ENCODE assay signal across 11 mouse cellular contexts in genomic region chr11:90033442-90033841, GRCm38 (mm10). TPM values are rescaled to one million over a fixed set of nuclear protein-coding genes. Genes with fewer than 3 reads are reported as not detected.
DNase-seq lines count a peak whose midpoint lies in the region; ATAC-seq and TF ChIP-seq lines count a peak whose summit lies in the region.
"Had no signal": no experiment of that assay in that cellular context is flagged by ENCODE, and none has a peak within 500 bp of the region (broad histone marks: within the 10 kb centered on the region; RNA-seq: fewer than 3 reads in every experiment).

No protein-coding gene starts in this region.

- TF ChIP-seq POLR2A in cortical plate, adult 2 months (IDR thresholded peaks at IDR 0.05; ENCODE audit: extremely low read depth, insufficient read depth, low read length) = no peak

- H3K4me1 ChIP-seq in cortical plate, adult 2 months (ENCODE audit: control insufficient read depth, insufficient read depth, low read length) = no peaks in the 10 kb centered on the region
- H3K4me1 ChIP-seq in hindbrain, embryonic 12.5 days = peaks cover 14% of the 10 kb centered on the region
- 0 out of 2 replicates have a peak, but pooled peaks cover 3% of the 10 kb centered on the region for H3K4me1 ChIP-seq in midbrain, embryonic 14.5 days (ENCODE audit: control insufficient read depth, insufficient read depth, low read length)

- H3K36me3 ChIP-seq in hindbrain, embryonic 12.5 days = no peaks in the 10 kb centered on the region
- no peaks in the 10 kb centered on the region for H3K36me3 ChIP-seq in midbrain, embryonic 14.5 days (ENCODE audit: control insufficient read depth, insufficient read depth, low read length)

- no peak overlapping the region for H3K27ac ChIP-seq in cortical plate, adult 2 months (ENCODE audit: insufficient read depth, low read length)
- H3K27ac ChIP-seq in hindbrain, embryonic 12.5 days = no peak overlapping the region
- H3K27ac ChIP-seq in midbrain, embryonic 14.5 days (replicated peaks; ENCODE audit: low read depth, low read length) = no peak overlapping the region

- H3K27me3 ChIP-seq in hindbrain, embryonic 12.5 days = peaks cover 21% of the 10 kb centered on the region
- H3K27me3 ChIP-seq in midbrain, embryonic 14.5 days (ENCODE audit: control insufficient read depth, insufficient read depth, low read length) = peaks cover 3% of the 10 kb centered on the region; the same call in 1 of the 2 replicates

- peak overlapping the region; percentile 9 for H3K4me3 ChIP-seq in cortical plate, adult 2 months (ENCODE audit: insufficient read depth, low read length)
- H3K4me3 ChIP-seq in hindbrain, embryonic 12.5 days = 0 out of 2 replicates have a peak overlapping the region, but pooled peaks have one; percentile 6
- no peak overlapping the region for H3K4me3 ChIP-seq in midbrain, embryonic 14.5 days (replicated peaks; ENCODE audit: low read depth, low read length)

- ATAC-seq in hindbrain, embryonic 12.5 days (ENCODE audit: low FRiP score) = no peak
- no peak for ATAC-seq in midbrain, embryonic 14.5 days (ENCODE audit: low FRiP score, low TSS enrichment)

- DNase-seq in heart, adult 11 months = peak; percentile 89
- DNase-seq in heart, adult 8-10 months (ENCODE audit: low spot score) = no peak
- no peak for DNase-seq in midbrain, embryonic 14.5 days
- no peak for DNase-seq in thymus, postnatal 14 days
- no peak for DNase-seq in adrenal gland, postnatal 25 days
- no peak for DNase-seq in thymus, postnatal 36 days
- DNase-seq: cerebellum, adult 8-10 months; gastrocnemius, postnatal 14 days had no signal

- H3K9me3 ChIP-seq in hindbrain, embryonic 12.5 days (replicated peaks) = peaks cover 3% of the 10 kb centered on the region; the same call in 1 of the 2 replicates
- H3K9me3 ChIP-seq in midbrain, embryonic 14.5 days (ENCODE audit: control insufficient read depth, low read length) = 0 out of 2 replicates have a peak, but pooled peaks cover 6% of the 10 kb centered on the region

- no peak for TF ChIP-seq CTCF in cortical plate, adult 2 months (IDR thresholded peaks at IDR 0.05; ENCODE audit: extremely low read depth, insufficient read depth, low read length)

- 44% methylated on average over 5 of the region's 5 CpGs for WGBS in hindbrain, embryonic 12.5 days
- 45% methylated on average over 5 of the region's 5 CpGs for WGBS in midbrain, embryonic 14.5 days

- no peak overlapping the region for H3K9ac ChIP-seq in hindbrain, embryonic 12.5 days
- no peak overlapping the region for H3K9ac ChIP-seq in midbrain, embryonic 14.5 days (replicated peaks; ENCODE audit: low read length)

- H3K4me2 ChIP-seq in hindbrain, embryonic 12.5 days (replicated peaks) = peak overlapping the region; percentile 41
- peak overlapping the region; percentile 35 for H3K4me2 ChIP-seq in midbrain, embryonic 14.5 days (ENCODE audit: low read length)

RNA-seq across cellular contexts. Expression of gene Tmem100, which starts 3.3 kb away (rescaled TPM):
- total RNA-seq in heart, adult 8-10 months (2022) = 10 to 100 TPM in 3 of 4 experiments, 1 to 10 TPM in 1; 8.6 to 12.2 (median 11.6) TPM
- 17.8 and 18.2 TPM in 2 replicates for polyA plus RNA-seq in cortical plate, adult 2 months (2012; rRNA removed)
- 10.5 and 11.2 TPM in 2 replicates for polyA plus RNA-seq in hindbrain, embryonic 12.5 days (2016; fragmentation: Nextera tagmentation; extraction: Ambion mirVana)
- 5.9 and 8.7 TPM in 2 replicates for polyA plus RNA-seq in midbrain, embryonic 14.5 days (2014; fragmentation: Nextera tagmentation; extraction: Ambion mirVana)
- total RNA-seq in adrenal gland, postnatal 25 days (2021) = 2.0 and 2.8 TPM in 2 replicates
- polyA plus RNA-seq: liver, adult 2 months had no signal

RNA-seq across cellular contexts. Expression of gene Pctp, which starts 30.7 kb away (rescaled TPM):
- total RNA-seq in heart, adult 8-10 months (2022) = 1 to 10 TPM; 3.5 to 5.1 (median 4.6) TPM
- polyA plus RNA-seq in cortical plate, adult 2 months (2012; rRNA removed) = 1.6 TPM in 2 replicates
- 4.3 and 4.6 TPM in 2 replicates for polyA plus RNA-seq in hindbrain, embryonic 12.5 days (2016; fragmentation: Nextera tagmentation; extraction: Ambion mirVana)
- 0.61 and 1.3 TPM in 2 replicates for polyA plus RNA-seq in midbrain, embryonic 14.5 days (2014; fragmentation: Nextera tagmentation; extraction: Ambion mirVana)
- total RNA-seq in adrenal gland, postnatal 25 days (2021) = 7.9 and 9.9 TPM in 2 replicates
